Mouse (Mus musculus) mesoderm, embryonic 11.5 days (tissue): ENCODE data around the gene Dnaja3.

Source experiments
- DNase-seq: peaks from one replicate; pipeline ENCODE4 v3.0.0-alpha.2; 2012; ENCODE audit warnings: low read depth, low spot score

Dnaja3 gene

GRCm38 (mm10) chr16:4639831-4640237 is at the start of gene Dnaja3, which contains the start of gene Vasn:
Gene Dnaja3 (plus strand): TSS chr16:4639989.
Gene Vasn (plus strand): TSS chr16:4639941.
- peak; percentile 89 for DNase-seq

GRCm38 (mm10) chr16:4590236-4590635 is 49.6 kb upstream of the Dnaja3 start:
- DNase-seq, result peak; percentile 76

GRCm38 (mm10) chr16:4592909-4593875 is 46.6 kb upstream of the Dnaja3 start:
- DNase-seq, result no peak

- peak; percentile 94 for DNase-seq
These were observed 45.6 kb upstream of the Dnaja3 start, which contains the start of gene Glis2 for GRCm38 (mm10) chr16:4593971-4594813. Gene Glis2 (plus strand): TSS chr16:4594713.

- DNase-seq, result no peak
These were observed 44.8 kb upstream of the Dnaja3 start for GRCm38 (mm10) chr16:4594814-4595526.

GRCm38 (mm10) chr16:4595527-4595963 is 44.2 kb upstream of the Dnaja3 start:
- no peak for DNase-seq

GRCm38 (mm10) chr16:4596141-4596728 is 43.6 kb upstream of the Dnaja3 start:
- peak; percentile 67 for DNase-seq

- no peak for DNase-seq
These were observed 43.0 kb upstream of the Dnaja3 start for GRCm38 (mm10) chr16:4596836-4597235.

- DNase-seq, result no peak
These were observed 42.5 kb upstream of the Dnaja3 start for GRCm38 (mm10) chr16:4597296-4597695.

GRCm38 (mm10) chr16:4598041-4598440 is 41.7 kb upstream of the Dnaja3 start:
- DNase-seq, result no peak

- peak; percentile 52 for DNase-seq
These were observed 40.8 kb upstream of the Dnaja3 start for GRCm38 (mm10) chr16:4598891-4599543.

- no peak for DNase-seq
These were observed 40.2 kb upstream of the Dnaja3 start for GRCm38 (mm10) chr16:4599616-4600015.

- DNase-seq, result no peak
These were observed 39.0 kb upstream of the Dnaja3 start for GRCm38 (mm10) chr16:4600701-4601310.

GRCm38 (mm10) chr16:4602189-4602588 is 37.6 kb upstream of the Dnaja3 start:
- DNase-seq, result peak; percentile 54

- peak; percentile 56 for DNase-seq
These were observed 36.9 kb upstream of the Dnaja3 start for GRCm38 (mm10) chr16:4602766-4603452.

GRCm38 (mm10) chr16:4603453-4603837 is 36.3 kb upstream of the Dnaja3 start:
- no peak for DNase-seq

- DNase-seq, result no peak
These were observed 35.4 kb upstream of the Dnaja3 start for GRCm38 (mm10) chr16:4604293-4604837.

- DNase-seq, result no peak
These were observed 34.2 kb upstream of the Dnaja3 start for GRCm38 (mm10) chr16:4605514-4606131.
